Mouse (Mus musculus) frontal cortex, adult 2 months (tissue): Measurements from ENCODE around the gene Cdc42bpb. TPM values are rescaled to one million over a fixed set of nuclear protein-coding genes. Genes with fewer than 3 reads are reported as not detected.

Experiments
- DNase-seq, 2 experiments: peaks; one replicate each; pipeline ENCODE4 v3.0.0; 2022; ENCODE audit warnings: low spot score in 1 of 2; ENCODE audit errors: extremely low spot score in 1 of 2
- polyA plus RNA-seq: library from polyadenylated mRNA; depleted of rRNA; stranded (reverse); fragments of >200 nt; gene quantifications from 2 replicates; pipeline ENCODE4 v1.2.3, GENCODE M21; 2012

The Cdc42bpb gene
- polyA plus RNA-seq, 1 experiment: 184 TPM

DNA sequence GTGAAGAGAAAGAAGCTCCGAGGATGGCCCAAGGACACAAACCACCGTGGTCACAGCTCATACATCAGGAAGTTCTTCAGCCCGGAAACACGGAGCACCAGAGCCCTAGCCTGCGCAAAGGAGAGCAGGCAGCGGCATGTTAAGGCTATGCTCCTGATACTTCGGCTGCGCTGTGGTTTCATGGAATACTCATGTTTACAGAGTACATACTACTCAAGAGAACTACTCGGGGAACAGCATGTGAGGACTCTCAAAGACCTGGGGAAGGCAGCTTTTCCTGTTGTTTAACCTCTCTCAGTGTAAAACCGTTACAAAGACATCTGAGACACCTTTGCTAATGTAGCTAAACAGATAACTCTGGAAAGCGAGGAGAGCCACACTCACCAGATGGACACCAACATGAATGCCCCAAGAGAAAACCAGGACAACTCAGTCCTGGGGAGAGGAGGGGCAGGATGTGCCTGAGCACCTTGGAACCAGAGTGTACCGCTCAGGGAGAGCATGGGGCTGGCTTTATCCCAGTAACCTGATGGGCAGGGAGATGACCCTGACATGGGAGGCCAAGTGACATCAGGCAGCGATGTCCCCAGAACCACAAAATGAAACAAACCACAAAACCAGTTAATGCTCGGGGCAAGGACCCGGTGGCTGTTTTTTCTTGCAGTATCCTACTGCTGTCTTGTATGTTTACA lies 27.8 kb downstream of the Cdc42bpb start:
- DNase-seq: no peak

DNA sequence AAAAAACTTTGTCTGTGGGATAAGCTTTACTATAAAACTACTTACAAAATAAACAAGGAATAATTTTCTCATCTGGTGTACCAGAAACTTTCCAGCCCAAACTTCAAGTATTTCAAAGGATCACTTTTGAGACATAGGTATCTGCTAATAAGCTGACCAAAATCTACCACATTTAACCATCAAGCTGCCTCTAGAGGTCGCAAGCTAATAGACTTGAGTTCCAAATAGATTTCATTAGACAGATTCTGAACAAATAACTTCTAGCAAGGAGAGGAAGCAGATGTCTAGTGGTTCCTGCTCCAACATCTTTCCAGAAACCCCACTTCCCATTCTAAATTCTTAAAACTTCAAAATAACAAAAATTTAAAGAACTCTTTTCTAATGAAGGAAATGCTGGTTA lies 33.6 kb downstream of the Cdc42bpb start:
- no peak for DNase-seq

DNA sequence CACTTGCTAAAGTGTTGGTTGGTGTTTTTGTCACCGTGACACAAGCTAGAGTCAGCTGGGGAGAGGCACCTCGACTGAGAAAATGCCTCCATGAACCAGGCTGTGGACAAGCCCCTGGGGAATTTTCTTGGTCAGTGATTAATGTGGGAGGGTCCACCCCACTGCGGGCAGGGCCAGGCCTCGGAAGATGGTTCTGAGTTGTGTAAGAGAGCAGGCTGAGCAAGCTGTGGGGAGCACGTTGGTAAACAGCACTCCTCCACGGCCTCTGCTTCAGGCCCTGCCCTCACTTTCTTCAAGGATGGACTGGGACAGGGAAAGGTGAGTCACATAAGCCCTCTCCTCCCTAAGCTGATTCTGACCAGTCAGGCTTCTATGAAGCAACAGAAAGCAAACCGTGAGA lies 36.8 kb downstream of the Cdc42bpb start:
- no peak for DNase-seq

DNA sequence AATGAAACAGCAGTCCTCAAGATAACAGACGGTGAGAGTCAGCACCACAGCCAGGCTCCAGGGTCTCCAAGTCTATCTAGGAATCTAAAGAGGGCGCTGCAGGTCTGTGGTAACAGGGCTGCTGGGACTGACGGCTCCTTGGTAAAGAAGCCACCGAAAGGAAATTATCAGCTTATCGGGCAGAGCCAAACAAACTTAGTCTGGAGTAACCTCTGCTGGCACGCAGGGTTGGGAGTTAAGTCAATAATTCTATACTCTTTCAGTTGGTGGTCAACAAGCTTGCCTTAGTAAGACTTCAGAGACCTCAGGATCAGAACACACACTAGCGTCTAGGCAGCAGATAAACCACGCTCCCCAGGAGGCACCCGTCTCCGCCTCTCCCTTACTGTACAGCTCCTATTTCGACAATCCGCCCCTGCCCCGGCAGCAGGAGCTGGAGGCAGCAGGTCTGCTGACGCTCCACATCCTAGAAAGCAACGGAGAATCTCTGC lies 39.6 kb downstream of the Cdc42bpb start:
- peak in 1 of 2 experiments; percentile 59 for DNase-seq

DNA sequence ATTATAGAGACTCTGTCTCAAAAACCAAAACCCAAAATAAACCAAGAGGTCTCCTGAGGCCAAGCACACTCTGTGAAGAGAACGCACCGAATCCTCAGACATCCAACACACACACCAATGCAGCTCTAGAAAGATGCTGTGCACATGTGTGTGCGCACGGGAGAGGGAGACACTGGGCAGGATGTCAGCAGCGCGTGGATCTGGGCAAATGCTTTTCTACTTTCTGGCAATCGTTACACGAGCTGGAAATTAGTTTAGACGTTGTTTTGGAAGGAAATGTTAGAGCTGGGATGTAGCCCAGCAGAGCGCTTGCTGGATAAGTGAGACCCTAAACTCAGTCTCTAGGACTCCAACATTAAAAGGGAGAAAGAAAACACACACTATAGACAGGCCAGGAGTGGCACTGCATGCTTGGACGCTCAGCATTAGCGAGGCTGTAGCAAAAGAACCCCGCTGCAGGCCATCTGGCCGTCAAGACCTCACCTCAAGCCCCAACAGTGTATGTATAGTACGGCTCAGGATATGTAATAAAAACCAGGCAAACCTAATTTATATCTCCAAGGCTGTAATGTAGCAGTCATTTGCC lies 44.4 kb downstream of the Cdc42bpb start:
- no peak for DNase-seq

DNA sequence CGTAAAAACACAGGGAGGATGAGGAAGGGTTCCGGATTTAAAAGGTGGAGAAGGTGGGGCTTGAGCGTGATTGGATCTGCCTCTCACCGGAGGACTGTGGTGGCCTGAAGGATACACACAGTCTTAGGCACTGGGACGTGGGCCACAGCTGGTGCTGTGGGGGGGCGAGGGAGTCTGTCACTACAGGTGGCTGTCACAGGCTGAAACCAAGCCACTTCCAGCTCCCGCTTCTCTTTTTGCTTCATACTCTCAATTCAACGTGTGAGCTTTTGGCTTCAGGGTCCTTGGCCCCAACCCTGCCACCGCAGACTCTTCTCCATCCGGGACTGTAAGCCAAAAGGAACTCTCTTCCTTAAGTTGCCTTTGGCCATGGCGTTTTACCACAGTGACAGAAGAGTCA lies 45.1 kb downstream of the Cdc42bpb start:
- DNase-seq: no peak

DNA sequence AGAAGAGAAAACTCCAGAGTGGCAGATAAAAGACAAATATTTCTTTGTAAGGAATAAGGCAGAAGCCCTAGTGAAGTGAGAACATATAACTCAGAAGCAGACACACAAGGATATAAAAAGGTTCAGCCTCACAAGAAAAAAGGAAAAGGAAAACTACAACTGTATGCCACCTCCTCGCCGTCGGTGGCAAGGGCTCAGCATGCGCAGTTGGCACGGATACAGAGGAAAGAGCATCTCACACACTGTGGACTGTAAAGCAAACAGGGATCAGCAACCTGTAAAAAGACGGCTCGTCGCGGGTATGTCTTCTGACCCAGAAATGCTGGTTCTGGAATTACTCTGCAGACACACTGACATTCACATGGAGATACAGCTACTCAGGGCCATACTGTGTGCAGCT lies 45.9 kb downstream of the Cdc42bpb start:
- DNase-seq: peak in 1 of 2 experiments; percentile 60

DNA sequence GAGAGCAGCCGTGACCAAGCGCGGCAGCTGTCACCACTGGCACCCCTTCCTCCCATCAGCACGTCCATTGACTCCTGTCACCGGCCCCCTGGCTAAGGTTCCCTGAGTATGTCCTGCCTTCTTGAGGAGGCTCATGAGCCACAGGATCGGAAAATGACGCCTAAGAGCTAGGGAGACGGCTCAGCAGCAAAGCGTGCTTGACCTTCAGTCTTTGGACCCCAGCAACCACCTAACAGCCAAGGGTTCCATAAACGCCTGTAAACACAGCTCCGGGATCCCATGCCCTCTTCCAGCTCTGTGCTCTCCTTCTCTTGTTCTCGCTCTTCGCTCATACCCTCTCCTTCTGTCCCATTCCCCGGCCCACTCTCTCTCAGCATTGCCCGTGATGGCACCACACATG lies 48.2 kb downstream of the Cdc42bpb start:
- DNase-seq: no peak

DNA sequence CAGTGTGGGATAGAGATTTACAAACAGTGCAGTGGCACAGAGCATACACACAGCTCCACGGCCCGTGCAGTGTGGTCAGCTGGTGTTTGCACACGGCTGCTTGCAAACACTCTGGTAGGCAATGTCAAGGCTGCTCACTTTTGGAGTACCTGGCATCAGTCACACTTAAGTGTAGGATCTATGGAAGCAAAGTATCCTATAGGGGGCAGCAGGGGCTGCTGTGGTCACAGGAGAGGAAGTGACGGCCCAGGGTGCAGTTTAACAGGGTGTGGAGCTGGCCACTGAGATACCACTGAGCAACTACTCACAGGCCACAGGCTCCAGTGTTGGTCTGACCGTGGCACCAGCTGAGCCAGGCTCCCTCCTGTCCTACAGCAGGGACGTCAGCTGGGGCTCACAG lies 49.2 kb downstream of the Cdc42bpb start:
- no peak for DNase-seq

DNA sequence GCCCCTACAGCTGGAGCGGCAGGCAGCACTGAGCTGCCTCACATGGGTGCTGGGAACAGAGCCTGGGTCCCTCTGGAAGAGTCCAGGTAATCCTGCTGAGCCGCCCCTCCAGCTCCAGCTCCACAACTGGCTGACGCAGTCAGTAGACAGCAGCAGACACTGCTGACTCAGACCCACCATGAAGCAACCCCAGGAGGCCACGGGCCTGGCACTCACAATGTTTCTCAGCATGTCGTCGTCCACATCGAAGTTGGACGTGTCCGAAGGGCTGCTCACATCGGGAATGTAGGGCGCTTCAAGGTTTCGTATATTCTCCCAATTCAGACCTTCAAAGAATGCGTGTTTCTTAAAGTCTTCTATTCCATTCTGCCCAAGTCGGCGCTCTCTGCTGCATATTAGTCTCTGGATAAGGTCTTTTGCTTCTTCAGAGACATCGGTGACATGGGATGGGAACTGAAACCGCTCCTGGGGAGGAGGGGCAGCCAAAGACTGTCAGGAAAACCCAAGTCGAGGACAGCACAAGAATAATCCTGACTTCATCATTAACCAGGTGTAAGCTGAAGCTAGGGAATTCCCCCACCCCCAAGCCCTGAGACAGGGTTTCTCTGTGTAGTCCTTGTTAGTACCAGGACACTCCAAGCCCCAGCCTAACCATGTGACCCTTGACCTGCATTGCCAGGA lies 51.6 kb downstream of the Cdc42bpb start:
- no peak for DNase-seq

DNA sequence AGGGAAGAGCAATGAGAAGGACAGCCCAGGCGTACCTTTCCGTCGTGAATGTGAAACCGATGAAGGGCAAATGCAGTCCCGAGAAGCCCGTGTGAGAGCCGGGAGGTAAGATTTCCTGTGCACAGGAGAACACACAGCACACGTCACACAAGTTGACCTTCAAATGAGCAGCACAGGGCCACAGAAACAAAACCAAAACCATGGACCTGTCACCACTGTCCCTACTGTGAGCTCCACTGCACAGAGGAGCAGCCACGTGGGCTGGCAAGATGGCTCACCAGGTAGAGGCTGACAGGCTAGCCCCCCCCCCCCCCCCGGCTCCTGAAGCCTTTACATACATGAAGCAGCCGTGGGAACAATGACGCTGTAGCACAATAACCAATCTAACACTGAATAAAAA lies 52.6 kb downstream of the Cdc42bpb start:
- no peak for DNase-seq

DNA sequence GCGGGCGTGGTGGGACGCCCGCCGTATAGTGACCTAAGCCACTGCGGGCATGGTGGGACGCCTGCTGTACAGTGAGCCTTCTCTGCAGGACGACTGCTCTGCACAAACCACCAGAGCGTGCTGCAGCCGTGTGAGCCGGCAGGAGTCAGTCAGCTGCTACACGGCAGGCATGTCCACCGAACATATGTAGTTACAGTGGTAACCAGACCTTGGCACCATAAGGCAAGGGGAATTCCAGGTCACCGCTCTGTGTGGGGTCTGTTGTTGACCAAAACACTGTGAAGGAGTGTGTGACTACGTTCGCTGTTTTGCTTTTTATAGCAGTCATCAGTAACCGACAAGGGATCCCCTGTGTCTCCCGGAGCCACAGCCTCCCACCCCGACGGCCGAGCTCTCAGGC lies 53.0 kb downstream of the Cdc42bpb start:
- DNase-seq: no peak

DNA sequence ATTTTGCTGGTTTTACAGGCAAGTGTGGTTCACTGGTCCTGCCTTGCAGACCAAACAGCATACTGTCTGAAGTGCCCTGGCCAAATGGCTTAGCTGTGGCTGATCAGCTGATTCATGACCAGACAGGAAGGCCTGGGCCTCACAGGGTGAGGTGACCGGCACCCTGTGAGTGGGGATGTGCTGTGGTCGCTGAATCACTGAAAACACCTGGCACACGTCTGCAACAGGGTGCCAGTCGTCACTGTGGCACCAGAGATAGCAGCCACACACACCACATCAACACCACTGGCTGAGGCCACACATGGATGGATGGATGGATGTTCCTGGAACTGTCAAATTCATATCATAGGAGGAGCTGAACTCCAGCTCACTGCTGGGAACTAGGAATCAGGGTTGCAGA lies 54.1 kb downstream of the Cdc42bpb start:
- DNase-seq: no peak

DNA sequence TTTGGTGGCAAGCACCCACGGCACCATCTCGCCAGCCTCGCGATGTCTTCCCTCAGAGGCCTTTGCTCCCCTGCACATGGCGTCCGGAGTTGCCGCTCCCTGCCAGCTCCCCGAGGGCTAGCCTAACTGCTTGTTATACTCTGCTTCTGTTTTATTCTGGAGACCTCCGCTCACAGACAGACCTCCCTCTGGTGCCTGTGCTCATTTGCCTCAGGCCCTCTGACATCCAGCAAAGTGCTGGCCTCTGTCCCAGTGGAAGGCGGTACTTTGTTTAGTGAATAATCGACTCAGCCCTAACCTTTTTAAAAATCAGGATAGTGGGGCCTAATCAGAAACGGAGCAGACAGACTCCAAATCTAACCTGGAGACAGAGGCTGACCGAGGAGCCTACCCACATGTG lies 55.7 kb downstream of the Cdc42bpb start:
- no peak for DNase-seq

DNA sequence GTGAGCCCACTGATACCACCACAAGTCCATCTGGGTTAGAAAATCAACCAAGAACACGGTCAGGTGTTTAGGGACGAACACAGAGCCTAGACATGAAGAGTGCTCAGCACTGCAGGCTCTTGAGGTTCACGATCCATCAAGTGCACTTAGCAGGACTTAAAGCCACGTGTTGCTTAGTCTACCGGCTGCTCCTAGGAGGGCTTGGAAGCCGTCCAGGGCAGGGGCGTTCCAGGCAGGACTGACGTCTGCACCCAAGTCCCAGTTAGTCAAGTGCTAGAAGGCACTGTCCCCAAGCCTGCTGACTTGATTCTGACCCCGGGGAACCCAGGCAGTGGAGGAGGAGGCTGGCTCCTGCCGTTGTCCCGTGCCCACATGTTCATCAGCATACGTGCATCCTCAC lies 57.0 kb downstream of the Cdc42bpb start:
- no peak for DNase-seq

DNA sequence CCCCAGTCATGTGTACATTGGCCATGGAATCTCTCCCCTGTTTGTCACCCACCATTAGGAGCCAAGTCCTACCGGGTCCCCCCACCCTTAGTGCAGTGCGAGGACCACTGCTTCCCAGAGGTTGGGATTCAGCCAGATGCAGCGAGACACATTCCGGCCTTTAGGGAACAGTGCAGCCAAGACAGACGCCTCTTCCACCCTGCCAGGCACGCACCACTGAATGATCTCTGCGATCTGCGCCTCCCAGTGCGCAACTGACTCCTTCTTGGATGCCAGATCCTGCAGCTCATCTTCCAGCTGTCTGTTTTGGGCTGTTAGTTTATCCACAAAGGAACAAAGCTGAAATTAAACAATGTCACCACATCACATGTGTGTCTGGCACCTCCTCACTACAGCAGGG lies 59.8 kb downstream of the Cdc42bpb start:
- DNase-seq: no peak

DNA sequence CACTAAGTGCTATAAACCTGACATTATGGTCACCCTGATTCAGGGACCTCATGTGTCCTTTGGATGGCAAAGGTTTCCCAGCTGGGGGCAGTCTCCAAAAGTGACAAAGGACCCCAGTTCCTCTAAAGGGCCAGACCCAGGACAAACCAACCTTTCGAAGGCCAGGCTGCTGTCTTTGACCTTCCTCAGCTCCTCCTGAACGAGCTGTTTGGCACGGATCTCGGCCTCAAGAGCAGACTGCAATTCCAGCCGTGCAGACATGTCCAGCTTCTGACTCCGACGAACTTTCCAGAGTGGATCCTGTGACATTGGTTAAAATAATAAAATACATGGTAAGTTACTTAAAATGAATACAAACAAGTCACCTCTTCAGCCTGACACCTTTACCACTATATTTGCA lies 63.2 kb downstream of the Cdc42bpb start:
- no peak for DNase-seq

DNA sequence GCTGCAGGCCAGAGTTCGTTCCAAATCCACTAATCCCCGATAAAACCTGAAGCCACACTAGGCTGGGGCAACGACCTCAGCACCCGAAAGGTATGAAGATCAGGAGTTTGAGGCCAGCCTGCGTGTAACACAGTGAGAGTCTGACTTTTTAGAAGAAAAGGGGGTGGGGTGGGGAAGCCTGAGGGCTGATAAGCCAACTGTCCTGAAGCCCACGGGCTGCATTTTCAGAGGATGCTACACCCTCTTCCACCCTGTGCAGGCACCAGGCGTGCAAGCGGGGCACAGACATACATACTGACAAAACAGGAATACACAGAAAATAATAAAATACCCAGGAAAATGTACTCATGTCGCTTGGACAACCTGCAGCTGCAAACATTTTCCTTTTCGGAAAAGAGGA lies 65.7 kb downstream of the Cdc42bpb start:
- no peak for DNase-seq

DNA sequence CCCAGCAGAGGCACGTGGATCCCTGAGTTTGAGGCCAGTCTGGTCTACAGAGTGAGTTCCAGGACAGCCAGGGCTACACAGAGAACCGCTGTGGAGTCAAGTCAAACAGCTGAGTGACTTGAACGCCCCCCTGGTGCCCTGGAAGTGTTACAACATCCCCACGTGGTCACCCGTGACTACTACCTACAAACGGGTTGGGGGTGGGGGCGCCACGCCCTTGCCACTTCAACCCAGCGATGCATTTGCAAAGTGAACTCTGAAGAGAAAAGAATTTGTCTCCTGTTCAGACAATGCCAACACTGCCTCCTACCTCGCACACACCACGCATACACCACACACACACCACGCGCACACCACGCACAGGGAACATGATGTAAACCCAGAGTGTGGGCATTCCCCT lies 67.6 kb downstream of the Cdc42bpb start:
- no peak for DNase-seq

DNA sequence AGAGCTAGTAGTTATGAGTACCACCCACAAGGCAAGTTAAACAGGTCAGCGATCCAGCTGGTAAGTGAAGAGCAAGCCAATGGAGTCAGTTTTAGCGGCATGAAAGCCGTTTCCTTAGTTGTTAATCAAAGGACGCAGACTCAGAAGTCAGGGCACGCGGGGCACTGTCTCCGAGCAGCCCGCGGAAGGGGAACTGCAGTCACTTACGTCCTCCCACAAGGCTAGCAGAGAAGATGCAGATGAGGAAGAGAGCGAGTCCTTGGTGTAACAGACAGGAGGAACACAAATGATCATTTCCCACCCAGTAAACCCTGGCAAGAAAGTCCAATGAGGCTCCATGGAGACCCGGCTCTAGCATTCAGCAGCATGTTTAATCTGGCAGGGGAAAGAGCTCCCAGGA lies 68.3 kb downstream of the Cdc42bpb start:
- DNase-seq: no peak

DNA sequence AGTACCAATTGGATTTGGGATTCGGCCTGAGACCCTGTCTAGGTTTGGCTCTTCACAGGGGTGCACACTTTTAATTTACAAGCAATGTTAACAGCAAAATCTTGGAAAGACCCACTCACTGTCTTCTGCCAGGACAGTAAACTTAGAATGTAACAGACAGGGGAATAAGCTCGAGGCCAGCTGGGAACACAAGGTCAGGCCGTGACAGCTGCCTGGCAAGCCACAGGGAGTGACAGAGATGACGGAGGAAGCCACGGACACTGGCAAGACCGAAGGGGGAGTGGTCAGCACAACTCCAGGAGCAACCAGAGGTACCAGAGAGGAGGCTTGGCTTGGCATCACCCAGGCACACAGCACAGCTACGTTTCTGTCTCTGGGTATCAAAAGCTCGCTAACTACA lies 70.7 kb downstream of the Cdc42bpb start:
- DNase-seq: no peak

DNA sequence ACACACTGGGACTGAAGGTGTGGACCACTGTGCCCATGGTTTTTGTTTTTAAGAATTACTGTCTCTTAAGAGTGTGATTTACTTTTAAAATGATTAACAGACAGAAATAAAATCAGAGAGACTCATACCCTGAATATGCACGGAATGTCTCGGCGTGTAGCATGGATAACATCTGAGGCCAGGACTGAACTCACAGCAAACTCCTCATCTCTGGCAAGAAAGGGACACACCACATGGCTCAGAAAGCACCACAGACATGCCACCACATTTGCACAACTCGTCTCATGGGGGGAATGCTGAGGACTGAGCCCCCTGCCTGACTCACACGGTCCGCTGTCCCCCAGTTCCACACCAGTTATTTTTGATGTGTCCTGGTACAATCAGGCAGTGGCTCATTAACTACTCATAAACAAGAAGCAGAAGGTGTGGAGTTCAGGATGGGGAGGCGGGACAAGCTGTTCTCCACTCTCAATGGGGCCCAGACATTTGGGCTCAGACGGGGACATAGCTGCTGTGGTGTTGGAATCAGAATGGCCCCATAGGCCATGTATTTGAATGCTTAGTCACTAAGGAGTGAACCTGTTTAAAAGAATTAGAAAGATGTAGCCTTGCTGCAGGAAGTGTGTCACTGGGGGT lies 73.7 kb downstream of the Cdc42bpb start:
- DNase-seq: no peak
